Mouse (Mus musculus) c-Kit-negative CD71-positive TER-119-positive erythroid progenitor cells, embryonic 14.5 days (primary cell): ENCODE results near the gene Nppb.

Source experiments
- DNase-seq: peaks from one replicate; pipeline ENCODE4 v3.0.0-alpha.2; 2013; ENCODE audit warnings: low read depth, low spot score

The Nppb gene

DNA sequence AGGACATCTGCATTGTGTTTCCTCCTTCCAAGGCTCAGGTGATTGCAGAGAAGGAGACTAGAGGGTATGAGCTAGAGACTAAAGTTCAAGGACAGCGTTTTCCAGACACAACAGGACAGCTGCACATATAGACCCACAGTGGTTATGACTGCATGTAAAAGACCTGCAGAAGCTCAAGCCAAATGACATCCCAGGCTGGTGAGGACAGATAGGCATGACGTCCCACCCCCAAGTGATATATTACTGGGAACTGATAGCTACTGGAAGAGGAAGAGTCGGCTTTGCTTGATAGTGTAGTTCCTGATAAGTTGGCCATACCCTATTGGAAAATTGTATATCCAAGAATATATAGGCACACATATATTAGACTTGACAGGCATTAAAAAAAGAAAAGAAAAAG, 9.4 kb upstream of the Nppb start:
- no peak for DNase-seq

GRCm38 (mm10) chr4:147977726-147978125, 7.9 kb upstream of the Nppb start:
- DNase-seq, result no peak

GRCm38 (mm10) chr4:147978391-147978790, 7.2 kb upstream of the Nppb start:
- no peak for DNase-seq

GRCm38 (mm10) chr4:147979441-147979860, 6.1 kb upstream of the Nppb start:
- DNase-seq, result no peak

GRCm38 (mm10) chr4:147993571-147994095, 8.0 kb downstream of the Nppb start:
- no peak for DNase-seq

DNA sequence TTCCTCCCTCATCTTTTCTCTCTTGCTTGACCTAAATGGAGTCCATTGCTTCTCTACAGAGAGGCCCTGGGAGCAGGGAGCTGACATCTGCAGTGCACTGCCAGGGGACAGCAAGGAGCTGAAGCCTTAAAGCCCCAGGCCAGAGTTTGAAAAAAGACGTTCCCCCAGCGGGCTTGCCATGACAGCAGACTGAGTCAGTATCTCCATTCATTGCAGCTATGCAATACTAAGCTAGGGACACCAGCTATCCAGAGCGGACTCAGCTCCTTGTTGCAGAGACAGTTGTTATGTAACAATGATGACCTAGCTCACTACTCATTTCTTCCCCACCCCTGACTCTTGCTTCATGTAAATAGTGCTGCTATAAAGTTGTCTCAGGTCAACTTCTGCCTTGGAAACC, 9.7 kb downstream of the Nppb start:
- DNase-seq, result no peak

DNA sequence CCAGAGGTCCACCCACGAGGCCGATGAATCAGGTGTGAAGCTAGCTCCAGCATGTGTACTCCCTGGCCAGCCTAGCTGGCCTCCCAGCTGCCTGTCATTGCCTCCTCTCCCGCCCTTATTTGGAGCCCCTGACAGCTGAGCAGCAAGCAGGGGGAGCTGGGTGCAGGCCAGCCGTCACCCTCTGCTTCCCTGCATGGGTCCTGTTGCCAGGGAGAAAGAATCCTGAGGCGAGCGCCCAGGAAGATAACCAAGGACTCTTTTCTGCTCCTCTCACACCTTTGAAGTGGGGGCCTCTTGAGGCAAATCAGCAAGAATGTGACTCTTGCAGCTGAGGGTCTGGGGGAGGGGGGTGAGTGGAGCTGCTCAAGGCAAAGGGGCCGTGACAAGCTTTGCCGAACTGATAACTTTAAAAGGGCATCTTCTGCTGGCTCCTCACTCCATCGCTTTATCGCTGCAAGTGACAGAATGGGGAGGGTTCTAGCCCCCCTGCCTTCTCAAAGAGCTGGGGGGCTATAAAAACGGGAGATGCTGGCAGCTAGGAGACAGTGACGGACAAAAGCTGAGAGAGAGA, 14.7 kb downstream of the Nppb start, which contains the start of gene Nppa:
Gene Nppa, plus strand, starts transcription at position 521 of the 571 bp plus-strand sequence.
- DNase-seq, result no peak

DNA sequence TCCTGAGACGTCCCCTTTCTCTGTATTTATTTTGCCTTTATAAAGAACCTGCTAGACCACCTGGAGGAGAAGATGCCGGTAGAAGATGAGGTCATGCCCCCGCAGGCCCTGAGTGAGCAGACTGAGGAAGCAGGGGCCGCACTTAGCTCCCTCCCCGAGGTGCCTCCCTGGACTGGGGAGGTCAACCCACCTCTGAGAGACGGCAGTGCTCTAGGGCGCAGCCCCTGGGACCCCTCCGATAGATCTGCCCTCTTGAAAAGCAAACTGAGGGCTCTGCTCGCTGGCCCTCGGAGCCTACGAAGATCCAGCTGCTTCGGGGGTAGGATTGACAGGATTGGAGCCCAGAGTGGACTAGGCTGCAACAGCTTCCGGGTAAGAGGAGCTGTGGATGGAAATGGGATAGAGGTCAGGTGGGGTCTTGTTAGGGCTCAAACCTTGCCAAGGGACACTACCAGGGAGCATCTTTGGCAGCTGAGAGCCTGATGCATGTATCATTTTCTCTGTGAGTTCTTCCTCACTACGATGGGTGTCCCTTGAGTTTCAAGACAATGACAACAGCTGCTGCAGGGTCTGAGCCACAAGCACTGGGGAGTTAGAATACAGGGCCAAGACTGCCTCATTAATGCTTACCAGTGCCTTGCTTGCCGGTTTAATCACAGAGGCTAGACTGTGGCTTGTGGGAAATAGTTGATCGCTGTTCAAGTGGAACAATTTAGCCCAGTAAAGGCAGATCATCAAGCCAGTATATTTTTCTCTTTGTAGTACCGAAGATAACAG, 15.6 kb downstream of the Nppb start:
- DNase-seq, result no peak

- DNase-seq, result no peak
Measured at GRCm38 (mm10) chr4:148001866-148002265, 16.3 kb downstream of the Nppb start.

- no peak for DNase-seq
Measured at GRCm38 (mm10) chr4:148004361-148004760, 18.8 kb downstream of the Nppb start.

DNA sequence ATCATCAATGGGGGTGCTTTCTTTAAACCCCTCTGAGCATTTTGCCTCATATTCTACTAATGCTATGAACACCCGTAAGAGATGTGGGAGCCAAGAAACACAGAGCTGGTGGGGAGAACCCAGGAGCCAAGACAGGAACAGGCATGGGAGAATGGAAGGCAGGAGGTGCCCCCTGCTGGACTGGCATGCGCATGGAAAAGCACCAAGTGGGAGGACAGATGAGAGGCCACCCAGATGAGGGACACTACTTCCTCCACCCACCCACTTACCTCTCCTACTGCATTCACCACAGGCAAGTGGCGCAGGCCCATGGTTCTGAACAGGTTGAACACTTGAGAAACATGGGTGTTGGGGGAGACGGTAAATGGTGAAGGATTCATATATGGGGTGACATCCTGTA, 22.8 kb downstream of the Nppb start:
- DNase-seq, result no peak

- no peak for DNase-seq
Measured at GRCm38 (mm10) chr4:148009641-148010040, 24.1 kb downstream of the Nppb start.

- no peak for DNase-seq
Measured at GRCm38 (mm10) chr4:148011332-148011731, 25.7 kb downstream of the Nppb start.

DNA sequence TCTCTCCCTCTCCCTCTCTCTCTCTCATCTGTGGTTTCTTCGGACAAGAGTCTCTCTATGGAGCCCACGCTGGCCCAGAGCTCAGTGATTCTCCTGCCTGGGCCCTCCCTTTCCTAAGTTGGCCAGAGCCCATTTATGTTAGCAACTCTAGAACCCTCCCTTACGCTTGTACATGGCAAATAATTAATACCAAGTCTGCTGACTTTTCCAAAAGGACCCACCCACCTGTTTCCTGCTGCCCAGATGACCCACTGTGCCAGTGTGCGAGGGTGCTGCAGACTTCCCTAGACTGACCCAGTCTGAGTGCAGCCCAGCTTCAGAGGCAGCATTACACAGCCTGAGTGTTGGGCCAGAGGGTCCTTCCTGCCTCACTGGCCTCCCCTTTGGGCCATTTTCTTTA, 26.6 kb downstream of the Nppb start:
- no peak for DNase-seq

GRCm38 (mm10) chr4:148015418-148015817, 29.8 kb downstream of the Nppb start:
- no peak for DNase-seq

DNA sequence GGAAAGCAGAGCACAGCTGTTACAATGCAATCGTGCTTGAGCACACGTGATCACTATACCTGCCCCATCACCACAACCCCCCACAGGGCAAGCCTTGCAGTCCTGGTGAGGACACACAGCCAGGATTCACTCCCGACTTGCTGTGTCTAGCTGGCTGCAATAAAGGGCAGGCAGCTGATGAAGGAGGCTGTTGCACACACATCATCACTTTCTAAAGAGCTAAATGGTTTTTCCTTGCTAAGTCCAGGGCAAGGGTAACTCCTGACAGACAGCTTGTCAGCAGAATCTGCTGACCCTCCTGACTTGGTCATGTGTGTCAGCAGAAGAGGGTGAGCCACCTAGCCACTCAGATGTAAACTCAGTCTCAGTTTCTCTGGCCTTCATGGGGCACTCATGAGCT, 31.4 kb downstream of the Nppb start:
- no peak for DNase-seq

DNA sequence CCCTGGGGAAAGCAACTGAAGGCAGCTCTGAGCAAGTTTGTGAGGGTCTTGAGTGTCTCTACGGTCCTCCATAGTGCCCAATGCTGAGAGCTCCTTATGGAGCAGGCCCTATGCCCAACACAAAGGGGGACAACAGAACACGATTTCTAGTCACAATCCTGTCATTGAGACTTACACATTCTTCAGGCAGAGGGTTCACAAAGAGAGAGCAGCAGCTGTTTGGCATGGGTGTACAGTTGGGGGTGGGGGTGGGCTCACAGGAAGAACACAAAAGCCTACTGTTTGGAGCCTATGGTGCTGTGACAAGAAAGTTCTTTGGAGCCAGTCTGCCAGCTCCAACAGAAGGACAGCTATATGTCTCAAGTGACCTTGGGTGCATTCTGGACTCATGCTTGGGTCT, 32.8 kb downstream of the Nppb start:
- DNase-seq, result no peak

GRCm38 (mm10) chr4:148024003-148024402, 38.4 kb downstream of the Nppb start:
- no peak for DNase-seq

DNA sequence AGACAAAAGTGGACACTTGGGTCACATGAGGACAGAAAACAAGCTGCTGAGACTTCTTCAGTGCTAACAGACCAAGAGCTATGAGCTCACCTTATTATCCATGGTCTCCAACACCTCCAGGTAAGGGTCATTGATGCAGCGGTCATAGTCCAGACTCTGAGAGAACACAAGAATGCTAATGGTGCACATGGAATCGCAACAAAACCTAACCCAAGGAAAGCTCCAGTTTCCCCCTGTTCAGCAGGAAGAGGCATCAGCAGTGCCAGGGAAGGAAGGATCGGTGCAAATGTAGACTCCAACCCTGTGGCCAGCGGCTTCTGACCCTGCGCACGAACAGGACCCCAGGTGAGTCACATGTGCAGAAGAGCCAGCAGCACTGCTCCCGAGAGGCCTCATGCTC, 43.7 kb downstream of the Nppb start:
- no peak for DNase-seq

GRCm38 (mm10) chr4:148030506-148030905, 44.9 kb downstream of the Nppb start:
- DNase-seq, result no peak

GRCm38 (mm10) chr4:148033858-148034410, 48.3 kb downstream of the Nppb start:
- DNase-seq, result no peak

GRCm38 (mm10) chr4:148035440-148035839, 49.9 kb downstream of the Nppb start:
- no peak for DNase-seq
